Mouse (Mus musculus) macrophage (primary cell): Measurements from ENCODE around the gene Tex2. TPM values are rescaled to one million over a fixed set of nuclear protein-coding genes. Genes with fewer than 3 reads are reported as not detected.
"Not testable (repeated sequence)": the region's sequence is repeated elsewhere in the genome, so short reads cannot be mapped to it uniquely, and the experiment has no call there.

Experiments
- H3K27ac ChIP-seq: fragments of 350-480 bp; formaldehyde crosslinking; 2 replicates; pipeline ENCODE4 v1.9.0; 2021
- H3K36me3 ChIP-seq: fragments of 350-480 bp; formaldehyde crosslinking; 2 replicates; pipeline ENCODE4 v1.9.0; 2021; ENCODE audit errors: inconsistent target
- H3K4me3 ChIP-seq: fragments of 350-480 bp; formaldehyde crosslinking; 2 replicates; pipeline ENCODE4 v1.9.0; 2021; ENCODE audit errors: inconsistent target
- H3K79me2 ChIP-seq: fragments of 350-480 bp; formaldehyde crosslinking; 2 replicates; pipeline ENCODE4 v1.9.0; 2021; ENCODE audit errors: inconsistent target
- WGBS: methylation state at CpG from one replicate; pipeline ENCODE4 v1.1.7; 2026; ENCODE audit warnings: inconsistent platforms; ENCODE audit not compliant: missing documents; 5-methylcytosine and 5-hydroxymethylcytosine counted together
- polyA plus RNA-seq: library from polyadenylated mRNA; stranded (reverse); fragments of 250-400 nt; gene quantifications from 3 replicates; pipeline ENCODE4 v1.2.4, GENCODE M21; 2018; ENCODE audit warnings: inconsistent platforms
- total RNA-seq, 78 experiments: library from RNA; depleted of rRNA; stranded (reverse); fragments of 250-400 nt; gene quantifications; 1 replicate in 9 of 78; 2 replicates in 24 of 78; 3 replicates in 43 of 78; 4 replicates in 2 of 78; pipeline ENCODE4 v1.2.4; 2018; ENCODE audit warnings: inconsistent platforms in 56 of 78

Tex2 gene
- total RNA-seq (2018; cell fraction: chromatin; rRNA removed), result 100 to 1,000 TPM in 3 of 26 experiments, 10 to 100 TPM in 21, 1 to 10 TPM in 2; 7.5 to 167 (median 54.1) TPM
- 10 to 100 TPM; 21.8 to 48.8 (median 35.8) TPM for total RNA-seq (2018; cell fraction: cytosol; rRNA removed)
- total RNA-seq (2018; cell fraction: nucleus; rRNA removed), result 100 to 1,000 TPM in 1 of 26 experiments, 10 to 100 TPM in 25; 15.2 to 116 (median 43.2) TPM
- 25.1 to 36.4 TPM (median 27.4 TPM) in 3 replicates for polyA plus RNA-seq

- Histone ChIP-seq H3K27ac (peak within 1 kb of the TSS; percentile 92), H3K79me2 (peaks cover 42% of the 10 kb centered on the region), H3K4me3 (peak within 1 kb of the TSS; percentile 86), H3K36me3 (no peaks in the 10 kb centered on the region)
- 0% methylated on average over 29 of the region's 45 CpGs for WGBS
Observed at GRCm38 (mm10) chr11:106612961-106613637, at the start of gene Tex2. TSS of gene Tex2 (minus strand) at chr11:106613423.

GRCm38 (mm10) chr11:106662634-106663407 lies 49.6 kb upstream of the Tex2 start:
- Histone ChIP-seq H3K4me3 (no peak overlapping the region), H3K79me2 (no peaks in the 10 kb centered on the region), H3K36me3 (no peaks in the 10 kb centered on the region), H3K27ac (no peak overlapping the region)
- 73% methylated on average over 9 of the region's 11 CpGs for WGBS

GRCm38 (mm10) chr11:106660453-106661081 lies 47.3 kb upstream of the Tex2 start:
- Histone ChIP-seq H3K79me2 (no peaks in the 10 kb centered on the region), H3K36me3 (no peaks in the 10 kb centered on the region), H3K4me3 (no peak overlapping the region), H3K27ac (peak overlapping the region; percentile 69)
- 10% methylated on average over 5 of the region's 13 CpGs for WGBS

- H3K27ac ChIP-seq, result peak overlapping the region; percentile 69
Observed at GRCm38 (mm10) chr11:106659598-106660295, 46.5 kb upstream of the Tex2 start.

GRCm38 (mm10) chr11:106658051-106658880 lies 45.0 kb upstream of the Tex2 start:
- Histone ChIP-seq H3K27ac (no peak overlapping the region), H3K79me2 (no peaks in the 10 kb centered on the region), H3K4me3 (no peak overlapping the region), H3K36me3 (no peaks in the 10 kb centered on the region)
- 53% methylated on average over 13 of the region's 14 CpGs for WGBS

More at GRCm38 (mm10) chr11:106659598-106660295, 46.5 kb upstream of the Tex2 start:
- 40% methylated on average over 15 of the region's 15 CpGs for WGBS
- H3K36me3 ChIP-seq, result no peaks in the 10 kb centered on the region
- no peaks in the 10 kb centered on the region for H3K79me2 ChIP-seq
- no peak overlapping the region for H3K4me3 ChIP-seq

DNA sequence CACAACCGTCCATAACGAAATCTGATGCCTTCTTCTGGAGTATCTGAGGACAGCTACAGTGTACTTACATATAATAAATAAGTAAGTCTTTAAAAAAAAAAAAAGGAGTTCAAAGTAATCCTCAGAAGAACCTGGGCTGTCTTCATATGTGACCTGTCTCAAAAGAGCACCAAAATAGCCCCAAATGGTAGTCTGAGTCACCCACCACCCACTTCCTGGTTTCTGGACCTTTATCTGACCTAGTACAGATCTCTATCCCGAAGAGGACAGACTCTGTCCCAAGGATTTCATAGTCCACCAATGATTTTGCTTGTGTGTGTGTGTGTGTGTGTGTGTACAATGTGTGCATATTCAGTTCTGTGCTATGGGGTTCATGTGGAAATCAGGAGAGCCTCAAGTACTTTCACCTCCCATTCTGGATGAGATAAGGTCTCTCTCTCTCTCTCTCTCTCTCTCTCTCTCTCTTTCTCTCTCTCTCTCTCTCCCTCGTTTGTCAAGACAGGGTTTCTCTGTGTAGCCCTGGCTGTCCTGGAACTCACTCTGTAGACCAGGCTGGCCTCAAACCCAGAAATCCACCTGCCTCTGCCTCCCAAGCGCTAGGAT lies 43.8 kb upstream of the Tex2 start:
- not testable (repeated sequence) for H3K79me2 ChIP-seq, H3K36me3 ChIP-seq, H3K27ac ChIP-seq, H3K4me3 ChIP-seq
- 41% methylated on average over 3 of the region's 5 CpGs for WGBS

GRCm38 (mm10) chr11:106648347-106648746 lies 35.1 kb upstream of the Tex2 start:
- Histone ChIP-seq H3K4me3 (no peak overlapping the region), H3K27ac (no peak overlapping the region), H3K79me2 (no peaks in the 10 kb centered on the region), H3K36me3 (no peaks in the 10 kb centered on the region)
- WGBS, result 12% methylated on average over 13 of the region's 13 CpGs

GRCm38 (mm10) chr11:106642966-106643637 lies 29.9 kb upstream of the Tex2 start:
- WGBS, result 93% methylated on average over 8 of the region's 8 CpGs
- H3K4me3 ChIP-seq, result no peak overlapping the region
- no peaks in the 10 kb centered on the region for H3K36me3 ChIP-seq
- no peaks in the 10 kb centered on the region for H3K79me2 ChIP-seq
- H3K27ac ChIP-seq, result no peak overlapping the region

GRCm38 (mm10) chr11:106641580-106641979 lies 28.4 kb upstream of the Tex2 start:
- no peaks in the 10 kb centered on the region for H3K79me2 ChIP-seq
- H3K4me3 ChIP-seq, result no peak overlapping the region
- H3K27ac ChIP-seq, result no peak overlapping the region
- WGBS, result 91% methylated on average over 1 of the region's 1 CpGs
- H3K36me3 ChIP-seq, result no peaks in the 10 kb centered on the region

- Histone ChIP-seq H3K79me2 (no peaks in the 10 kb centered on the region), H3K4me3 (no peak overlapping the region), H3K36me3 (no peaks in the 10 kb centered on the region), H3K27ac (no peak overlapping the region)
- 34% methylated on average over 2 of the region's 9 CpGs for WGBS
Observed at GRCm38 (mm10) chr11:106640059-106640458, 26.8 kb upstream of the Tex2 start.

DNA sequence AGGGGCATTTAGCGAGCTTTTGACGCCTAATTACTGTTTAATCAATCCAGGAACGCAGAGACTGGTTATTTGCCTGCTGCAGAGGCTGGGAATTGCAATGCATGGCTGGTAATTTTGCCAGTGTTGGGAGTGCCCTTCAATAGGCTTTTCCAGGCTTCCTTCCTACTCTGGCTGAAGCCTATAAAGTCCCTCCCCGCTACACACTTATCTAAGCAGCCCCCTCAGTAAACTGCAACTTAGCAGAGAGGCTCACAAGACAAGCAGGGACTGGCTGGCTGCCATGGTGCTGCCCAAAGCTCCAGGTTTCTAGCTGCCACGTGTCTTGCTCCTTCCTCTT lies 26.1 kb upstream of the Tex2 start:
- no peak overlapping the region for H3K4me3 ChIP-seq
- H3K79me2 ChIP-seq, result no peaks in the 10 kb centered on the region
- 66% methylated on average over 5 of the region's 5 CpGs for WGBS
- no peaks in the 10 kb centered on the region for H3K36me3 ChIP-seq
- H3K27ac ChIP-seq, result no peak overlapping the region

- Histone ChIP-seq H3K79me2 (no peaks in the 10 kb centered on the region), H3K27ac (no peak overlapping the region), H3K36me3 (no peaks in the 10 kb centered on the region), H3K4me3 (no peak overlapping the region)
- 77% methylated on average over 9 of the region's 9 CpGs for WGBS
Observed at GRCm38 (mm10) chr11:106638551-106639355, 25.5 kb upstream of the Tex2 start.
